Mouse (Mus musculus) limb, embryonic 14.5 days (tissue): ENCODE data around the gene Rprd1b. TPM values are rescaled to one million over a fixed set of nuclear protein-coding genes. Genes with fewer than 3 reads are reported as not detected.
A peak's percentile ranks its signal among the peaks of the same experiment; 100 is the strongest.

Experiments used
- ATAC-seq: fragments of 200-750 bp; cut with Nextera tagmentation; 2 replicates; pipeline ENCODE4 v1.8.0; 2017; ENCODE audit warnings: low read depth, moderate number of reproducible peaks, moderate TSS enrichment; ENCODE audit not compliant: low FRiP score
- DNase-seq: peaks from one replicate; pipeline ENCODE4 v3.0.0-alpha.2; 2015; ENCODE audit warnings: low spot score
- H3K27ac ChIP-seq: fragments of 300-500 bp; sonication (generic); replicated peaks from 2 replicates; pipeline ENCODE4 v1.5.1; 2014; ENCODE audit warnings: low read depth, mild to moderate bottlenecking, low read length, moderate library complexity, mixed read lengths
- H3K27me3 ChIP-seq: fragments of 300-500 bp; sonication (generic); 2 replicates; pipeline ENCODE4 v1.6.1; 2014; ENCODE audit warnings: low read length, mixed read lengths; ENCODE audit not compliant: control insufficient read depth, insufficient read depth
- H3K36me3 ChIP-seq: fragments of 300-500 bp; sonication (generic); 2 replicates; pipeline ENCODE4 v1.6.1; 2014; ENCODE audit warnings: mild to moderate bottlenecking, low read length, moderate library complexity, mixed read lengths; ENCODE audit not compliant: control insufficient read depth, insufficient read depth
- H3K4me1 ChIP-seq: fragments of 300-500 bp; sonication (generic); 2 replicates; pipeline ENCODE4 v1.6.1; 2014; ENCODE audit warnings: antibody characterized with exemption, low read length, mixed read lengths; ENCODE audit not compliant: control insufficient read depth, insufficient read depth
- H3K4me2 ChIP-seq: fragments of 300-500 bp; sonication (generic); replicated peaks from 2 replicates; pipeline ENCODE4 v1.6.1; 2014; ENCODE audit warnings: low read depth, mild to moderate bottlenecking, low read length, moderate library complexity; ENCODE audit not compliant: severe bottlenecking
- H3K4me3 ChIP-seq: fragments of 300-500 bp; sonication (generic); replicated peaks from 2 replicates; pipeline ENCODE4 v1.5.1; 2014; ENCODE audit warnings: low read length
- H3K9ac ChIP-seq: fragments of 300-500 bp; sonication (generic); 2 replicates; pipeline ENCODE4 v1.6.1; 2014; ENCODE audit warnings: mild to moderate bottlenecking, low read depth, low read length, moderate library complexity; ENCODE audit not compliant: severe bottlenecking
- H3K9me3 ChIP-seq: fragments of 300-500 bp; sonication (generic); 2 replicates; pipeline ENCODE4 v1.6.1; 2016; ENCODE audit warnings: low read length; ENCODE audit not compliant: control insufficient read depth
- POLR2A ChIP-seq: fragments of 200-500 bp; IDR thresholded peaks from 2 replicates; pipeline ENCODE4 v1.8.0; 2012; ENCODE audit warnings: inconsistent platforms, mild to moderate bottlenecking, moderate library complexity, borderline replicate concordance; ENCODE audit not compliant: insufficient read depth, insufficient read length; ENCODE audit errors: extremely low read depth
- WGBS: fragments of 180-500 bp; shearing (Covaris S2); extraction: QIAGEN DNeasy Blood & Tissue Kit; methylation state at CpG from one replicate; pipeline ENCODE4 v1.1.7; 2014; 5-methylcytosine and 5-hydroxymethylcytosine counted together
- polyA plus RNA-seq, 2 experiments: library from polyadenylated mRNA; depleted of rRNA in 1 of 2; stranded (reverse) in 1 of 2; unstranded in 1 of 2; fragments of >200 nt; fragmentation: Nextera tagmentation in 1 of 2; extraction: Ambion mirVana in 1 of 2; gene quantifications; 2 replicates each; pipeline versions ENCODE4 v1.2.1 to v1.2.3; 2012 to 2014

Rprd1b gene
- polyA plus RNA-seq, 2 experiments: 30.6 to 37.1 TPM

DNA sequence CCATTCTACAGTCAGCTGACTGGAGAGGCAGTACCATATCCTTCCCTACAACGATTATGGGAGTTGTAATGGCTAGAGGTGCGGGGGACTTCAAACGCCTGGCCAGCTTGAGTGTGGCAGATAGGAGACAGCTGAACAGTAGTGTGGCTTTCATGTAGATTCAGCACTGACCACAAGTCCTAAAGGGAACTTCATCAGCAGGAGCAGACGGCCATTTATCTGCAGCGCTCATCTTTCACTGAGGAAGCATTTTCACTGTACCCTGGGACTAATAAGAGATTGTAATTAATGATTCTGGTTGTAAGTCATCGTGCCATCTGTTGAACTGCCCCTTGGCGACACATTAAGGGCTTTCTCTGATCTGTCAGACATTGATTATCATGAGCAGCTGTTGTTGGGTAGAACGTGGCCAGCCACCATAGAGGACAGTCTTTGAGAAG lies 31.4 kb downstream of the Rprd1b start:
- WGBS: 80% methylated on average over 8 of the region's 8 CpGs
- no peaks in the 10 kb centered on the region for H3K9me3 ChIP-seq
- DNase-seq: no peak
- no peak overlapping the region for H3K27ac ChIP-seq
- ATAC-seq: no peak
- no peak overlapping the region for H3K4me2 ChIP-seq
- no peak for TF ChIP-seq POLR2A
- H3K9ac ChIP-seq: no peak overlapping the region
- peaks cover 3% of the 10 kb centered on the region; the same call in 1 of the 2 replicates for H3K4me1 ChIP-seq
- H3K27me3 ChIP-seq: no peaks in the 10 kb centered on the region
- H3K4me3 ChIP-seq: no peak overlapping the region
- peaks cover 79% of the 10 kb centered on the region for H3K36me3 ChIP-seq

DNA sequence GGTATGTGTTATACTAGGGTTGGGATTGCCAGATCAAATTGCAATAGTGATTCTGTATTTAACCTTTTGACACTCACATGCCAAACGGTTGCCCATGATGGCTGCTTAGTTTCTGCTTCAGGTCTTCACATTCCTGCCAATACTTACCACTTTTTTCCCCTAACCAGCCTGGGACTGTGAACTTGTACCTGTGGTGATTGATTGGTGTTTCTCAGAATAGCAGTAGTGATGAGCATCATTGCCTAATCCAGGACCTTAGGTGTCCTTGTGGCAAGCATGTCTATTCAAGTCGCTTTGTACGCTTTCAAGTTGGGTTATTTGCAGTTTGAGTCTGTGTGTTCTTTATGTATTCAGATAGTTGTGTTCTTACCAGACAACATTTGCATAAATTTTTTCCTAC lies 34.7 kb downstream of the Rprd1b start:
- H3K27me3 ChIP-seq: no peaks in the 10 kb centered on the region
- H3K4me3 ChIP-seq: no peak overlapping the region
- DNase-seq (no peak), ATAC-seq (no peak)
- H3K4me2 ChIP-seq: no peak overlapping the region
- H3K27ac ChIP-seq: no peak overlapping the region
- TF ChIP-seq POLR2A: no peak
- no peaks in the 10 kb centered on the region for H3K9me3 ChIP-seq
- 86% methylated on average over 3 of the region's 3 CpGs for WGBS
- H3K4me1 ChIP-seq: peaks cover 3% of the 10 kb centered on the region; the same call in 1 of the 2 replicates
- peaks cover 75% of the 10 kb centered on the region for H3K36me3 ChIP-seq
- H3K9ac ChIP-seq: no peak overlapping the region

DNA sequence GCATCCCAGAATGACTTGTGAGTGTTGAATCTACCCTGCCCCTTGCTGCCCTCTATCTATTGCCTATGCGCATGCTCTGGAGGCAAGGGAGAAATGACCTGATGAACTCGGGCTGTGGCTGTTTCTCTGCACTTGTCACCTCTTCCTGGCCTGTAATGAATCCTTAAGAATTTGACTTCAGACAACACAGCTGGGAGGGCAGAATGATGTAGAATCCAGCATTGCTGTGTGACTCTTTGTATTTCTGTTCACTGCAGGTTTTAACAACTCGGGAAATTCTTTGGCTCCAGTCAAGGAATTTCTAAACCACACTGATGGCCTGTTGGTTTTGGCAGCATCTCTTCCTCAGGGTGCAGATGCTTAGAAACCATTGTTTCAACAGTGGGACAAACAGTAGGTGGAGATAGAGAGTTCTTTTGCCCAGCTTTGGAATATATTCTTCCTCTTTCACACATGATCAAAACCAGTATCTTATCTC lies 36.3 kb downstream of the Rprd1b start:
- no peaks in the 10 kb centered on the region for H3K9me3 ChIP-seq
- DNase-seq (peak; percentile 68), ATAC-seq (peak; percentile 60)
- H3K4me3 ChIP-seq: no peak overlapping the region
- WGBS: 37% methylated on average over 3 of the region's 3 CpGs
- no peak for TF ChIP-seq POLR2A
- H3K4me1 ChIP-seq: peaks cover 3% of the 10 kb centered on the region; the same call in 1 of the 2 replicates
- H3K27ac ChIP-seq: no peak overlapping the region
- peaks cover 65% of the 10 kb centered on the region for H3K36me3 ChIP-seq
- no peak overlapping the region for H3K4me2 ChIP-seq
- no peaks in the 10 kb centered on the region for H3K27me3 ChIP-seq
- H3K9ac ChIP-seq: no peak overlapping the region

DNA sequence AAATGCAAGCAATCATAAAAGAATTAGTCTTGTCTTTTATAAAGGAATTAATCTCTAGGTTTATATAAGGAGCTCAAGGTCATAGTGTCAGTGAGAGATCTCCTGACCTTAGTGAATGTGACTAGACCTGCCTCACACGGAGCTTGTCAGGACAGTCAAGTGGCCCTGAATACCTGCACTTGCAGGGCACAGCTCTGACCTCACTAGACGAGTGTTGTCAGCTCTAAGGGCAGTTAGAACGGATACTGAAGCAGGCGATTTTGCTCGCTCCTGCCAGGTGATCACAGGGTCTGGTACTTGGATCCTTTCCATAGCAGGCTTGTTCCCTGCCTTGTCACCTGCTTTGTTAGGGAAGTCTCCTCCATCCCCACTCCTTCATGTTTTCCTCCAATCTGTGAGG lies 36.8 kb downstream of the Rprd1b start:
- no peak overlapping the region for H3K9ac ChIP-seq
- H3K4me1 ChIP-seq: peaks cover 3% of the 10 kb centered on the region; the same call in 1 of the 2 replicates
- no peaks in the 10 kb centered on the region for H3K27me3 ChIP-seq
- H3K4me2 ChIP-seq: no peak overlapping the region
- H3K27ac ChIP-seq: no peak overlapping the region
- WGBS: 82% methylated on average over 5 of the region's 5 CpGs
- ATAC-seq (no peak), DNase-seq (no peak)
- H3K9me3 ChIP-seq: no peaks in the 10 kb centered on the region
- no peak overlapping the region for H3K4me3 ChIP-seq
- no peak for TF ChIP-seq POLR2A
- H3K36me3 ChIP-seq: peaks cover 62% of the 10 kb centered on the region

DNA sequence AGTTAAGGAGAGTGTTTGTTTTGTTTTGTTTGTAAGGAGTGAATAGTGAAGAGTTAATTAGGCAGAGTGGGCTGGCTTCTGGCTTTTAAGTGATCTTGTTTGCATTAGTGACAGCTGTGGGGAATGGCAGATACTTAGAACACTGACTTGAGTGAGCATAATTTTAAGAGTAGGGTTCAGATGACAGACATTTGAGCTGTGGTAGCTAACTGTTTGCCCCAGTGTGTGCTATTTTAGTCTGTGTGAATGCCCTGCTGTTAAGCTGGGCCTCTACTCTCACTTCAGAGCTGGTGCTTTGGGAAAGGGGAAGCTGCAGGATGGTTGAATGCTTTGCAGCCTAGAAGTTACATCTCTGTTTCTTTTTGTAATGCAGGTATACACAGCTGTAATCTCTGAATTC lies 38.2 kb downstream of the Rprd1b start:
- Histone ChIP-seq H3K9ac (no peak overlapping the region), H3K4me1 (peaks cover 3% of the 10 kb centered on the region; the same call in 1 of the 2 replicates), H3K4me3 (no peak overlapping the region), H3K36me3 (peaks cover 64% of the 10 kb centered on the region), H3K4me2 (no peak overlapping the region), H3K9me3 (no peaks in the 10 kb centered on the region), H3K27me3 (no peaks in the 10 kb centered on the region), H3K27ac (no peak overlapping the region)
- ATAC-seq (no peak; the same call in 1 of the 2 replicates), DNase-seq (no peak)
- TF ChIP-seq POLR2A: no peak
